Mouse (Mus musculus): Measurements from ENCODE around the gene Psenen.

Gene Psenen

DNA sequence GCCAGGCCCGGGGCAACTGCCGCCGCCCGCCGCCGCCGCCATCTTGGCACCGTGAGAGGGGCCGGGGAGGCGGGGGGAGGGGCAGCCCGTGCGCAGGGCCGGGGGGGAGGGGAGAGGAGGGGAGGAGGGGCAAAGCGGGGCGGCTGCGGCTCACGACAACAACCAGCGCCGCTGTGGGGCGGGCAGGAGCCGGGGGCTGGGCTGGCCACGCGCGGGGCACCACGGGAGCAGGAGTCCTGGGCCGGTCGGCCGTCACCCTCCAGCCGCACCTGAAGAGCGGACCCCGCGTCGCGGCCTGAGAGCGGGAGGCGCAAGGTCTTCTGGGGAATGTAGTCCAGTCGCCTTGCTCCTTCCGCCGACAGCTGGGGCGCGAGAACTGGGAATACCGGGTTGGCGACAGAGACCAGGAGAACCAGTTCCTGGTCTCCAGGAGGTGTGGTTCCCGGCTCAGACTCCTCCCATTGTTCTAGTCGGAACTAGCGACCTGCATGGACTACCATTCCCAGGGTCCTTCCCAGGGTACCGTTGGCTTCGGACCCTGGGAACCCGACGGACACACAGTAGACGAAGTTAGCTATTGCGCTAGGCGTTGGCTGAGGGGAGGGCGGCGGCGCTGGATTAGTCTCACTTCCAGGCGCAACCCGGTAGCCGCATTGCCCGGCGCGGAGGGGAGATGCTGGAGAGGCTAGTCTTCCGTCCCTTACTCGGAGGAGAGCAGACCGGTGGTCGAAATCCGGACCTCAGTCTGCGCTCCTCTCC is 25.4 kb upstream of the Psenen start, which contains the start of gene Kmt2b:
TSS of gene Kmt2b (minus strand) at position 51 of the 759 bp plus-strand sequence.
- DNase-seq (ENCODE audit: low read depth, low spot score): peak; percentile 99

DNA sequence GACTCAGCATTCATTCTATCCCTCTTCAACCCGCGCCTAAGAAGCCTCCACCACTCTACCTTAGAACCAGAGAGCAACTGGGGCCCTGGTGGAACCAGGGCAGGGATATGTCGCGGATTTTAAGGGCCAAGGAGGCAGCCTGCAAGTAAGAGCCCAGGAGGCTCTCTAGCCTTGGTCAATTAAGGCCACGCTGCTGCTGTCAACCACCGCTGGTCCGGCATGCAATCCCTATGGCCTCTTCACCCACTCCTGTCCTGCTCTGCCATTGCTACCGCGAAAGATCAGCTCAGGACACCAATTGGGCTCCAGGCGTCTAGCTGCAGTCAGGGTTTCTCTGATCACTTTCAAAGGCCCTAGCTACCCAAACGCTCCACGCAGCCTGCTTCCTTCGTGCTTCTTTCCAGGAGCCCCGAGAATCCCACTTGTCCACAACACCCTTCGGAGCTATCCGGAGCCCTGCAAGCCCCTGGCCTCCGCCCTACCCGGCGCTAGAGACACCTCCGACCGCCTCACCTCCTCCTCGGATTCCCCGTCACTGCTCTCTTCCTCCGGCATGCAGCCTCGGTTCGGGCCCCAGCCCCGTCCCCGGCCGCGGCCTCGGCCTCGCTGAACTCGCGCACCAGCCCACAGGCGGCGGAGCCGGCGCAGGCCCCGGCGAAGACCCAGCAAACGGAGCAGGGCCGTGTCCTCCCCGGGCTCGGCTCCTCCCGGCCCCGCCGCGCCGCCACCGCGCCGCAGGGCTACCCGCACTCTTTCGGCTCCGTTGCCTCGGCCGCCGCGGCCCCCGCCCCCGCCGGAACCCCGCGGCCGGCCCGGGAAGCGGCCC is 24.6 kb upstream of the Psenen start:
- no peak for DNase-seq (ENCODE audit: low read depth, low spot score)

DNA sequence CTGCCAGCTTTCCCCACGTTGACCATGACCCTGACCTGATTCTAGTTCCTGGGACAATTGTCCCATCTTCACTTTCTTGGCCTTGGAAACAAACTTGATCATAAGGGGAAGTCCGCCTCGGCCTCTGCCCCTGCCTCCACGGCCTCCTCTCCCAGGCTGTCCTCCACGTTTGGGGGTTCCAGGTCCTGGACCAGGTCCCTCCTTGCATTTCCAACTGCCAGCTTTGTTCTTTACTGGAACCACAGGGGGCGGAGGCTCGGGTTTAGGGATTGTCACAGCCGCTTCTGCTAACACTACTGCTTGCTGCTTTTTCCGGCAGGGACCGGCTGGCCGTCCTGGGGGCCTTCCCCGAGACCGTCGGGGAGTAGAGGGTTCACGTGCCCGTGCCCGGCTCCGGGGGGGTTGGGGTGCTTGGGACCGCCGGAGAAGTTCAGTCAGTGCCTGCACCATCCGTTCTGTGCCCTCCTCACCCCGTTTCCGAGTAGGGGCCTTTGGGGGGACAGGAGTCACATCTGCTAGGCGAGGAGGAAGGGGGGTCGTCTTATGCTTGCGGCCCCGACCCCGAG is 23.1 kb upstream of the Psenen start:
- DNase-seq (ENCODE audit: low read depth, low spot score): no peak

DNA sequence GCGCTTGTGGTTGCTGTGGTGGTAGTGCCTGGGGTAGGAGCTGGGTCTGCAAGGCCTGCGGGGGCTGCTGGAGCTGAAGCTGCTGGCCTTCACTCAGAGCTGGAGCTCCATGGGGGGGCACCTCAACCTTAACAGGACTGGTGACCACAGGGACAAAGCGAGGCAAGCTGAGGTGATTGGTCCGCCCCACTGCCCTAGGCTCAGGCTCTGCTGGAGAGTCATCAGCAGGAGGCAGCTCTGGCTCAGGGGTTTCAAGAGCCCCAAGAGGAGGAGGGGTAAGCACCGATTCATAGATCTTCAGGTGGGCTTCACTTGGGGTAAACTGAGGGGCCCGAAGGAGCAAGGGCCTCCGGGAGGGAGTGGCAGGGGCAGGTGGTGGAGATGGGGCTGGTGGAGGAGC is 21.7 kb upstream of the Psenen start:
- DNase-seq (ENCODE audit: low read depth, low spot score): no peak

DNA sequence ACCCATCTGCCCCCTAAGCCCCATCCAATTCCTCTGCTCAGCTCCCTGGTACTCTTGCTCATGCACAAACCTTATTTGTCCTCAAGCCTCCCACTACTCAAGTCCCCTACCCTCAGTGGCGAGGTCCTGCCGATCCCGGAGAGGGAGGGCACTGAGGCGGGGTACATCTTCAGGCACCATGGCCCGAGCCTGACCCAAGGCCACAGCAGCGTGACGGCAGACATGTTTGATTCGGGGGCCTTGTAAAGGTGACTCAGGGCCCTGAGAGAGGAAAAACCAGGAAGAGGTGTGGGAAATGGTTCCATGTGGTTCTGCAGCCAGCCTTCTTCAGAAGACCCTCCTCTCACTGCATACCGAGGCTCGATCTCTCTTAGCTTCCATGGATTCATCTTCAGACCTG is 20.9 kb upstream of the Psenen start:
- DNase-seq (ENCODE audit: low read depth, low spot score): no peak

DNA sequence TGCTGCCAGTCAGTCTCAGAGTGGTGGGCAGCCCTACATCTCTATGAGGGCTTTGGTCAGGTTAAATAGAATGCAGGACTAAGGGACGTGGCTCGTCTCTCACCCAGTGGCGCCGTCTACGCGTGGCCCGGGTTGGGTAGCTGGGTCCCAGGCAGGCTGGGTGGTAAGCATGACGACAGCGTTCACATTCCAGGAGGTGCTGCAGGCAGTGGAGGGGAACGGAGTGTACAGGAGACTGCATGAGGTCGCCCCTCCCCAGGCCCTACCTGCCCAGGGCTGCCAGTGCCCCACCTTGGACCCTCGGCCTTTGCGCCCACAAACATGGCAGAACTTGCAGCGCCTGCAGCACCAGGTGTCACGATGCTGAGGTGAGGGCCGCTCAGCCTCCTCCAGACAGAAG is 18.1 kb upstream of the Psenen start:
- no peak for DNase-seq (ENCODE audit: low read depth, low spot score)

DNA sequence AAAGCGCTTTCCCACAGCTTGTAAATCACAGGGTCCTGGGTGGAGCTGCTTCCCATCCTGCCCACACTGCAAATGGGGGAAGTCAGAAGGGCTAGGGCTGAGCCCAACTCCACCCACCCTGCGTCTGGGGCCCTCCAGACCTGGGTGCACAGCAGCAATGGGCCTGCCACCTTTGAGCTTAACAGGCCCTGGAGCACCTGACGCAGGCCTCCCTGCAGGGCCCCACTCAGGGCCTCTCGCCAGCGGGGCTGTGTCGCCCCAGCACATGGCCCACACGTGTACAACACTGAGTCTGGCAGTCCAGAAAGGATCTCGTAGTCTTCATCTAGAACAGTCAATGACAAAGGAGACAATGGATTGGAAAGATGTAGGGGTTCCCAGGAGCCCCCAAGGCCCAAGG is 16.5 kb upstream of the Psenen start:
- no peak for DNase-seq (ENCODE audit: low read depth, low spot score)

DNA sequence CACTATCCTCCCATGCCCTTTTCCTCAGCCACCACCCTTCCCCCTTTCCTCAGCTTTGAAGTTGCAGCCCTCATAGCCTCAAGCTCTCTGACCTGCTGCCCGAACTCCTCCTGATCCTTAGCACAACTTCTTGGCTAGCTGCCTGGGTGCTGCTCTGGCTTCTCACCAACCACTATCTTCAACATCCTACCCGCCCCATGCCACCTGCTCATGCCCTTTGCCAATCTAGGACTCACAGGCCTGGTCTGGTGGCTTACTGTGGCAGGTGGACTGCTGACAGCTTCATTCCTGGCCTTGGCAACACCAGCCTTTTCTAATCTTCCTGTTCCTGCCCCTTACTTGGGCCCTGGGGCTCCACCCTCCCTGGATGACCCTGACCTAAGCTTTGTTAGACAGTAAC is 9.5 kb upstream of the Psenen start:
- no peak for DNase-seq (ENCODE audit: low read depth, low spot score)

DNA sequence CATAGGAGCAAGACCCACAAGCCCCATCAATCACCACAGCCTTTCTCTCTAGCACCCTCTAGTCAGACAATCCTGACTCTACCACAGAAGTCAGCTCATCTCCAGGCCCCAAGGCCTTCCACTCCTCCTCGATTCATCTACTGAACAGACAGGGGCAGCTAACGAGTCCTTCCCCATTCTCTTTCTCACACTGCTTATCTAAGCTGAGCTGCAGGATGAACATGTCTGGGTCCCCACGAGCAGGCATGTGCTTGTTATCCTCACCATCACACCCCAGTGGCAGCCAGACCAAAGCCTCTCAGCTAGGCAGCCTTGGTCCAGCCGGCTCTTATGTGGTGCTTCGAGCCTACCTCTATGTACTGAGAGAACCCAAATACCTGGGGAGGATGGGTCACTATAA is 9.0 kb upstream of the Psenen start:
- DNase-seq (ENCODE audit: low read depth, low spot score): no peak

DNA sequence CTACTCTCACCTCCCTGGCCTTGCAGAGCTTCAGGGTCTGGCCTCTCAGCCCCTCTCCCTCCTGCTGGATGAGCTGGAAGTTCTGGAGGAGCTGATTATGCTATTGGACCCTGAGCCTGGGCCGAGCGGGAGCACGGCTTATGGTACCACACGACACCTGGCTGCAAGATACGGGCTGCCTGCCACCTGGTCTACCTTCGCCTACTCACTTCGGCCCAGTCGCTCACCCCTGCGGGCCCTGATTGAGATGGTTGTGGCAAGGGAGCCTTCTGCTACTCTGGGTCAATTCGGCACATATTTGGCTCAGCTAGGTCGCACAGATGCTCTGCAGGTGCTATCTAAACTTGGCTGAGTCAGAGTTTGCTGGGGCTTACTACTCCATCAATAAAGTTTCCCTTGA is 4.1 kb upstream of the Psenen start:
- DNase-seq (ENCODE audit: low read depth, low spot score): no peak

DNA sequence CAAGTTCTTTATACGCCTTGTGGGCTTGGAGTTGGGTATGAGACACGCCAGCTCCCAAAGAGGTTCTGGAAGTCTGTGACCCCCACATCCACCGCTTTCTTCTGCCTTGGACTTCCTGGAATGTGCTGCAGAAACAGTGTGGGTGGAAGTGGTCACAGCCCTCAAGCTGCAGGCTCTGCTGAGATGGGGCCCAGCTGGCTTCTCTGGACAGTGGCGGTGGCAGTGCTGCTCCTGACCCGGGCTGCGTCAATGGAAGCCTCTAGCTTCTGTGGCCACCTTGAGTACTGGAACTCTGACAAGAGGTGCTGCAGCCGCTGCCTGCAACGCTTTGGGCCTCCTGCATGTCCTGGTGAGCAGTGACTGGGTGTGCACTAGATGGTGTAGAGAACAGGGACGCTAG is 2.6 kb upstream of the Psenen start:
- no peak for DNase-seq (ENCODE audit: low read depth, low spot score)

DNA sequence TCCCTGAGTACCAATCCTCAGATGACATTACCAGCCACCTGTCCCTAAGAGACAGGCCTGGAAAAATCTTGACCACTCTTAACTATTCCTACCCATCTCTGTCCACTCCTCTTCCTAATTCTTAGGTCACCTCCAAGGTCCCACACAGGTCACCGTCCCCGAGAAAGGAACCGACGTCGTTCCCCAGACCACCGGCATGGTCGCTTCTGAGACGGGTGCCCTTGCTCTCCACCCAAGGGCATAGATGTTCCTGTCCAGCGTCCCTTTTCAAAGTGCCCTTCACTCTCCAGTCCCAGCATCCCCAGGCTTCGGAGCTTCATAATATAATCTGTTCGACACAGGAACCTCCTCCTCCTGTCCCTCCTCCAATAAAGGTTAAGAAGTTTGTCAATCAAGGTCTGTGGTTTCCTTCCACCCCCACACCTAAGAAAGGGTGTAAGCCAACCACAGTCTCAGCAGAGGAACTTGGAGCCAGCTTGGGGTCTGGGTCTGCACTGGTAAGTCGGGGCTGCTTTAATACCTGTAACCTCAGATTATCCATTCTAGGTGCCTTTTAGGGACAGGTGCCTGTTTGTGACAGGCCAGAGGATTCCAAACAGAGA is 1.6 kb upstream of the Psenen start, which contains the start of gene Igflr1:
TSS of gene Igflr1 (plus strand) at position 458 of the 602 bp plus-strand sequence.
- no peak for DNase-seq (ENCODE audit: low read depth, low spot score)

DNA sequence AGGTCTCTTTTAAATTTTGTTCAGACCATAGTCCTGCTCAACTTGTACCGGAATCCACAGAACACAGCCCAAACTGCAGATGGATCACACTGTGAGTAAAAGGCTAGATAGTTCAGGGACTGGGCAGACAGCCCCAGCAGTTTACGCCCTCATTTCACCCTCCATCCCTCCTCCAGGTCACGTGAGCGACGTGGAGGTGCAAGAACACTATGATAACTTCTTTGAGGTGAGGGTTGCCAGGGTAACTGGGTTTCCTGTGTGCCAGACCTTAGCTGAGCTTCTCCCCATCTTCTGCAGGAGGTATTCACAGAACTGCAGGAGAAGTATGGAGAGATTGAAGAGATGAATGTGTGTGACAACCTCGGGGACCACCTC is 466 bp upstream of the Psenen start:
- DNase-seq (ENCODE audit: low read depth, low spot score): no peak

DNA sequence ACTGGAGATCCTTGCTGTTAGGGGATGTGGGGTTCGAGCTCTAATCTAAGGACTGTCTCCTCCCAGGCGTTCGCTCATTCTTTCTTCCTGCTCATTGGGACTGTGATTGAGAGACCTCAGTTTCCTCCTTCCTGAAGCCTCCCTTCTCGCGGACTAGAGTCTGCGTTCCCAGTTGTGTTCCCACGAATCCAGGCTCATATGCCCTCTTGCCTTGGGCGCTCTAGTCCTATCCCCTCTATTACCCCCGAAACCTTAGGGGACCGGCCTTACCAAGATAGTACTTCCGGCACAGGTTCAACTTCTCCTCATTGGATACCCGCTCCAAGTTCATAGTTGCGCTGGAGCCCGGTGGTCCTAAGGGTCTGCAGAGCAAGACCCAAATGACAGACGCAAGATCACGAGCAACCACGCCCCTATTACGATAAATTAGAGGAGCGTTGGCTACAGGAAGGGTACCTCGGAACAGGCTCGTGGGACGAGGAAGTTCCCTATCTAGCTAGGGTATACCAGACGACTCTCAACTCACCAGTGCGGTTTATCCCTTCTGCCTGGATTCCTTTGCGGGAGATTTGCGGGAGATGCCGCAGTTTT is 806 bp downstream of the Psenen start:
- DNase-seq (ENCODE audit: low read depth, low spot score): no peak

DNA sequence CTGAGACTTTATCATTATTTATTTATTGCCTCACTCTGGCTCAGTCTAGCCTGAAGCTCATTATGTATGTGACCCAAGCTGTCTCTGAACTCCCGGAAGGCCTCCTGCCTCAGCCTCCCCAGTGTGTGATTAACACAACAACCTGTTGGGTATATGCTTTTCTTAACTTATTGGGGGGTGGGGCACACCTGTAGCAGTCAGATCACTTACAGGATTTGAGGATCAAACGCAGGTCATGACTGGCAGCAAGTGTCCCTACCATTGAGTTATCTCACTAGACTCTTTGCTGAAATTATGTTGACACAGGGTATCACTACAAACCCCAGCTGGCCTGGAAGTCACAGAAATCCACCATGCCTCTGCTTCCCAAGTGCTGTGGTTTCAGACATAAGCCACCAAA is 3.1 kb downstream of the Psenen start:
- no peak for DNase-seq (ENCODE audit: low read depth, low spot score)

DNA sequence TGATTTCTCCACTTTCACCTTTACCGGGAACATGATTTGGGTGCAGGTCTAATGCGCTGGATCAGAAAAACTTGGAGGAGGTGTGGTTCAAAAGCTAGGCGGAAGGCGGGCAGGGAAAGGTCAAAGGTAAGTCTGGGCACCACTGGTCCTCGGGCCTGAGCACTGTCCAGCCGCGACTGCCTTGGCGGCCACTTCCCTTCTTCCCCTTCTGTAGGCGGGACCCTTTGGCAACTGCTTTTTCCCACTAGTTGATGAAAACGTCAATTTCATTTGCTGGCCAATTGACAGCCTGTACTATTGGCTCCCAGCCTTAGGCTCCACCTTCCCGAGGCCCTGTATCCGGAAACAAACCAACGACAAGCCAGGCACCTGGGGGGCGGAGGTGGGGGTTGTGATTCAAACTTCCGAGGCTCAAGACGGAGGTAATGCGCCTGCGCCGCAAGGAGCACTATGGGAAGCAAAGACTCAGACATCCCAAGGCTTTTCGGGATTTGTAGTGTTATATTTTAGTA is 3.9 kb downstream of the Psenen start, which contains the start of gene Lin37:
TSS of gene Lin37 (minus strand) at position 396 of the 512 bp plus-strand sequence.
- DNase-seq (ENCODE audit: low read depth, low spot score): peak; percentile 98

DNA sequence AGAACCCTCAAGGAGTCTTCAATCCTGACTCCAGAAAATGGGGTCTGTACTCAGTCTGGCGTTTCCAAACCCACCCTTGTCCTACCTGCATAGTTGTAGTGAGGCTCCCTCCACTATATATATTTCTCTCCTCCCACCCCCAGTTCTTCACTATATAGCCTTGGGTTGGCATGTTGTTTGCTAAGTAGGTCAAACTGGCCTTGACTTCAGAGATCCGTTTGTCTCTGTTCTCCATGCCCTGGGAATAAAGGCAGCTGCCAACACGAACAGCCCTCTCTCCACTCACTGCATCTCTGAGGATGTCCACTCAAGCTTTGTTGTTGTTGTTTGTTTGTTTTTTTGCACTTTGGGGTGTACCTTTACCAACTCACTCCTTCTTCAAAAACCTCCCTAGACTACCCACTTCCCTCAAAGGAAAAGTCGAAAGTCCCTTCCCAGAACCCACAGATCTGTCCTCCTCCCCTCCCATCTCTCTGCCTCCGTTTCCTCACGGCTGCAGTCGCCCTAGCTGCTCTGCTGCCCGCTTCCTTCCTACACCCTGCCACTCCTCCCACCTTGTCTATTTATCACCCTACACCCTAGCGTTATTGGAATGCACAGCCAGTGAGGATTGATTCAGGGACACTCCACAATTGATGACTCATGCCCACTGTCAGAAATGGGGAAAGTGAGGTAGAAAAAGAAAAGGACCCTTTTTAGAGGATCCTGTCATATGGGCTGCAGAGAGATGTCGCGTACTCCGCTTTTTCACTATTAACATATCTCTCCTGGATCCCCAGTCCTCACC is 4.6 kb downstream of the Psenen start:
- no peak for DNase-seq (ENCODE audit: low read depth, low spot score)

DNA sequence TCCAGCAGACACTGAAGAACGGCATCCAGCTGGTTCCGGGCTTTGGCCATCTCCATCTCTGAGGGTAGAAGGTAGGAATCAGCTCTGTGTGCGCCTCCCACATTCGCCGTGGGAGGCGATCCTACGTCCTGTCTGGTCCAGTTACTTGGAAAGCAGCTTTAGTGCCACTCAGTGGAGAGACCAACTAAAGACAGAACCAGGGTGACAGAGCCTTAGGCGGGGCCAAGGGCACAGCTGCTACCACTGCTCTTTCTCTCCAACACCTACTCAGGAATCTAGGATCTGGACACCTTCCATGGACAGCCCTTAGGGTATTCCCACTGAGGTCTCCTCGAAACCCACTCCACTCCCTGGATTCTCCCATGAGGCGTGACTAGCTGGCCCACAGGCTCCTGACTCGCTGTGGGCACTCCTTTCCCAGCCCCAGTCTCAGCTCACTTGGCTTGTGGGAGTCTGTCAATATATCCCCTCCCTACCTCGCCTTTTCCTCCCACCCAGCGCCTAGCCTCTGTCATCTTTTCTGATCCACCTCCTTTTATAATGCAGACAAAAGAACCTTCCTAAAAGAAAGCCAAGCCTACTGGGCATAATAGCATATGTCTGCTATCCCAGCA is 5.4 kb downstream of the Psenen start:
- peak; percentile 42 for DNase-seq (ENCODE audit: low read depth, low spot score)

DNA sequence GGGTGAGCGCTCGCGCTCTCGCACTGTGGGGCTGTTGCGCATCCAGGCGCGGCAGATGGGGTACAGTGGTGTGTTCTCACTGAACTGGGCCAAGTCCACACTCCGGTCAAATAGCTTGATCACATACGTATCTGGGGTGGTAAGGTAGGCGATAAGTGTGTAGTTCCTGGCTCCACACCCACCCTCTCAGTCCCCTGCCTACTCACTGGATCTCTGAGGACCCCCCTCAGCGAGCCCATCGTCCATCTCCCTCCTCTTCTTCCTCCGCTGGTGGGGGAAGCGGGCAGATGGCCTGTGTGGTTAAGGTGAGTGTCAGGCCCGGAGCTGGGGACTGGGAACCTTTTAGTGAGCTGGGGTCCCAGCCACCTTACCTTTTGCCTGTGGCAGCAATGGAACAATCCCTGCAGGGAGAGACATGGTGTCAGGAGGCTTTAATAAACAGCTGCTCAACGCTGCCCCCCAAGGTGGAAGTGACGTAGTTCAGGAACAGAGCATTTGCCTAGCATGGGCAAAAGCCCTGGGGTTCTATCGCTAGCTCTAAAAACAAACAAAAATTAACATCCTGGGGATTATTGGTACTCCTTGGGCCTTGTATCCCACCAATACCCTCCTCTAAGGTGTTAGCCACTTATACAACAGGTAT is 6.4 kb downstream of the Psenen start:
- peak; percentile 48 for DNase-seq (ENCODE audit: low read depth, low spot score)

All from ES-CJ7 (cell line).